Mouse (Mus musculus): ENCODE data around the gene Kdm4b. TPM values are rescaled to one million over a fixed set of nuclear protein-coding genes. Genes with fewer than 3 reads are reported as not detected.

The Kdm4b gene
- polyA plus RNA-seq, 1 experiment: 31.1 TPM

DNA sequence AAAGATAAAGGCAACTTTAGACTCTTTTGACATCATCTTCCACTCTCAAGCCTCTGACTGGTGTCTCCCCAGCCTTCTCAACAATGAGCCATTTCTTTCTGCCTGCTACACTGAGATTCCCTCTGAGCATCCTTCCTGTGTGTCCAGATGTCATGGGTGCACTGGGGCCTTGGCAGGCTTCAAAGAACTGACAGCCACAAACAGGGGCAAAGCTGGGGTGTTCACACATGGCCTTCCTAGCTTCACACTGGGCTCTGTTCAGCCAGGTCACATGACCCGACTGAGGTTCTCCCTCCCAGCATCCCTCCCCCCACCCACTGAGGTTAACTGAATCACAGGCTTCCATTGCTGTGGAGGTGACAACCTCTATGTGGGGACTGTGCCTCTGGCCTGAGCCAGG, 29.7 kb upstream of the Kdm4b start:
- Histone ChIP-seq H3K9me3 (no peaks in the 10 kb centered on the region), H3K27me3 (replicated peaks) (peaks cover 2% of the 10 kb centered on the region), H3K4me3 (replicated peaks) (no peak overlapping the region), H3K36me3 (replicated peaks; ENCODE audit: low read length) (no peaks in the 10 kb centered on the region), H3K4me1 (peaks cover 36% of the 10 kb centered on the region)
- TF ChIP-seq FLI1 (IDR thresholded peaks at IDR 0.05; ENCODE audit: low read length) (no peak), GATA1 (IDR thresholded peaks at IDR 0.05; ENCODE audit: borderline replicate concordance, low read length) (no peak)

DNA sequence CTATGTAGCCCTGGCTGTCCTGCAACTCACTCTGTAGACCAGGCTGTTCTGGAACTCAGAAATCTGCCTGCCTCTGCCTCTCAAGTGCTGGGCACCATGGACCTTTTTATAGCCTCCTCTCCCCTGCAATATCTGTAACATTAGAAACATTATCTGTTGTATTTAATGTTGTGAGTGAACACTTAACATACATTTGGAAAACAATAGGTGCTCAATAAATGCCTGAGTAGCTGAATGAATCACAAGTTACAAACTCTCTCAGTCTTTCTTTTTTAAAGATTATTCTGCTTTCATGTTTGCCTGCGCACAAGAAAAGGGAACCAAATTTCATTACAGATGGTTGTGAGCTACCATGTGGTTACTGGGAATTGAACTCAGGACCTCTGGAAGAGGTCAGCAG, 27.6 kb upstream of the Kdm4b start:
- H3K9me3 ChIP-seq: no peaks in the 10 kb centered on the region
- no peak overlapping the region for H3K4me3 ChIP-seq (replicated peaks)
- peaks cover 2% of the 10 kb centered on the region for H3K27me3 ChIP-seq (replicated peaks)
- TF ChIP-seq FLI1 (IDR thresholded peaks at IDR 0.05; ENCODE audit: low read length) (no peak), GATA1 (IDR thresholded peaks at IDR 0.05; ENCODE audit: borderline replicate concordance, low read length) (no peak)
- H3K4me1 ChIP-seq: peaks cover 26% of the 10 kb centered on the region
- H3K36me3 ChIP-seq (replicated peaks; ENCODE audit: low read length): no peaks in the 10 kb centered on the region

DNA sequence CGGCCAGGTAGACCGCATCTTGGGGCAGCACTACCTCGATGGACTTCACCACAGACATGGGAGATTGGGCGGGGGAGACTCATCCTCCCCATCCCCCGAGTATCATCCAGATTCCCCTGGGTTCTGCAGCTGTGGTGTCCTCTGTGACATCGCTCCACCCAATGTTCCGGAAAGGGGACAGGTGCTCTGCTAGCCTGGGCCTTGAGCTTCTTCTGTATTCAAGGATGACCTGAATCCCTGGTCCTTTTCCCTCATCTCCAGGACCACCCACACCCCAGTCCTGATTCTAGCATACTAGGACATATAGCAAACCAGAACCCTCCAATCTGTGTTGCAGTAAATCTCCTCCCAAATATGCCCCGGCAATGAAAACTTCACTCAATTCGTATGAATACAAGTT, 25.7 kb upstream of the Kdm4b start, which contains the start of gene Arrdc5:
Gene Arrdc5, minus strand, starts transcription at position 101 of the 400 bp plus-strand sequence.
- Histone ChIP-seq H3K9me3 (no peaks in the 10 kb centered on the region), H3K4me3 (replicated peaks) (no peak within 1 kb of the TSS), H3K36me3 (replicated peaks; ENCODE audit: low read length) (no peaks in the 10 kb centered on the region), H3K4me1 (peaks cover 35% of the 10 kb centered on the region), H3K27me3 (replicated peaks) (peaks cover 2% of the 10 kb centered on the region)
- TF ChIP-seq GATA1 (IDR thresholded peaks at IDR 0.05; ENCODE audit: borderline replicate concordance, low read length): no peak
- TF ChIP-seq FLI1 (IDR thresholded peaks at IDR 0.05; ENCODE audit: low read length): no peak

DNA sequence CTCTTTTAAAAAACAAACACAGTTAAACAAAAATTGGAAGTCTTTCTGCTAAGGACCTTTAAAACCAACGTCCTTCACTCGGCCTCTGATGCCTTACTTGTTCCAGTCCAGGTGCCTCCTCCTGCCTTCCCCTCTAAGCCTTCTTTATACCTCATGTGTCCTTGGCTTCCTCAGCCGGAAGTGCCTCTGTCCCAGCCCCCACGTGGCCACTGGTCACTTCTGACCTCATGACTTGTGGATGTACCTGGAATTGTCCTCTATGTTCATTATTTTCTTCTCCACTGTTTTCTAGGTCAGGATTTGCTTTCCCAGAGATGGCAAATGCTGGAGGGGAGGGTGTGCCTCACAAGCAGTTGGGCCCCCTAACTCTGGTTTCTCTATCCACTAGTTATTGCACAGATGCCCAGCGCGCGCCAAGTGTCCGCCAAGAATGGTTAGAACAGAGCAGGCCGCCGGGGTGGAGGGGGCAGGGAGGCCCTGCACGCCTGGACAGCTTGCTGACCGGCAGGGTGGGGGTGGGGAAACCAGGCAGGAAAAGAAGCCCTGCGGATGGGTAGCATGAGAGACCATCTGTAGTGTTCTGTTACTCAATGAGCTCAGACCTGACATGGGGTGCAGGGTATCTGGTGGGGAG, 23.4 kb upstream of the Kdm4b start:
- peaks cover 48% of the 10 kb centered on the region for H3K4me1 ChIP-seq
- peaks cover 20% of the 10 kb centered on the region for H3K36me3 ChIP-seq (replicated peaks; ENCODE audit: low read length)
- peaks cover 2% of the 10 kb centered on the region for H3K27me3 ChIP-seq (replicated peaks)
- H3K9me3 ChIP-seq: no peaks in the 10 kb centered on the region
- peak overlapping the region; percentile 59 for H3K4me3 ChIP-seq (replicated peaks)
- TF ChIP-seq FLI1 (IDR thresholded peaks at IDR 0.05; ENCODE audit: low read length): no peak
- TF ChIP-seq GATA1 (IDR thresholded peaks at IDR 0.05; ENCODE audit: borderline replicate concordance, low read length): no peak

DNA sequence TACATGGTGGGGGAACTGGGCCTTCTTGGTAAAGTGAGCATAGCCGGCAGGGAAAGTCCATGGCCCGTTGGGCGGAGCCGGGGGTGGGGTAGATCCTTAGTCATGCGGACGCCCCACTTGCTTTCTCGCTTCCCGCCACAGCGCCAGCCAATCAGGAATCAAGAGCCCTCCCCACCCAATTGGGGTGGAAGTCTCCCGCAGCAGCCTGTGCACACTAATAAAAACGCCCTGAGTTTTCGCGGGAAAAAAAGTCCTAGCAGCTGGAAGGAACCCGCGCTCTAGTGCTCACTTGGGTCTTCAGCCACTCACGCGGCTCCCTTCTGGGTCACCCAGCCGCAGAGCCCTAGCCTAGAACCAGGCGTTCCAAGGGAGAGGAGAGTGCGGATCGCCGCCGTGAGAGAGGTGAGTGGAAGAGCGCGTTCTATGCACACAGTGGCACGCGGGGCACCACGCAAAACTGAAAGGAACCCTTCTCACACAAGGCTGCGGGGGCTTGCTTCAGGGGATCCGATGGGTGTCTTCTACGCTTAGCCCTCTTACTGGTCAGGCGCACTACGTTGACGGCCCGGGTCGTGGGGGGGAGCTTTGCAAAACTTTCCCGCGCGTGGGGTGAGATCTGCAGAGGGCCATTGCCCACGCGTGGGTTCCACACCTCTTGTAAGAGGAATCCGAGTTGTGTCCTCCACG, 22.6 kb upstream of the Kdm4b start, which contains the start of gene Uhrf1:
Gene Uhrf1, plus strand, starts transcription at position 162 of the 687 bp plus-strand sequence.
- H3K4me1 ChIP-seq: peaks cover 57% of the 10 kb centered on the region
- H3K4me3 ChIP-seq (replicated peaks): peak within 1 kb of the TSS; percentile 95
- TF ChIP-seq FLI1 (IDR thresholded peaks at IDR 0.05; ENCODE audit: low read length): no peak; the same call in 1 of the 2 replicates
- TF ChIP-seq GATA1 (IDR thresholded peaks at IDR 0.05; ENCODE audit: borderline replicate concordance, low read length): no peak
- H3K36me3 ChIP-seq (replicated peaks; ENCODE audit: low read length): peaks cover 28% of the 10 kb centered on the region
- no peaks in the 10 kb centered on the region for H3K9me3 ChIP-seq
- H3K27me3 ChIP-seq (replicated peaks): peaks cover 2% of the 10 kb centered on the region

DNA sequence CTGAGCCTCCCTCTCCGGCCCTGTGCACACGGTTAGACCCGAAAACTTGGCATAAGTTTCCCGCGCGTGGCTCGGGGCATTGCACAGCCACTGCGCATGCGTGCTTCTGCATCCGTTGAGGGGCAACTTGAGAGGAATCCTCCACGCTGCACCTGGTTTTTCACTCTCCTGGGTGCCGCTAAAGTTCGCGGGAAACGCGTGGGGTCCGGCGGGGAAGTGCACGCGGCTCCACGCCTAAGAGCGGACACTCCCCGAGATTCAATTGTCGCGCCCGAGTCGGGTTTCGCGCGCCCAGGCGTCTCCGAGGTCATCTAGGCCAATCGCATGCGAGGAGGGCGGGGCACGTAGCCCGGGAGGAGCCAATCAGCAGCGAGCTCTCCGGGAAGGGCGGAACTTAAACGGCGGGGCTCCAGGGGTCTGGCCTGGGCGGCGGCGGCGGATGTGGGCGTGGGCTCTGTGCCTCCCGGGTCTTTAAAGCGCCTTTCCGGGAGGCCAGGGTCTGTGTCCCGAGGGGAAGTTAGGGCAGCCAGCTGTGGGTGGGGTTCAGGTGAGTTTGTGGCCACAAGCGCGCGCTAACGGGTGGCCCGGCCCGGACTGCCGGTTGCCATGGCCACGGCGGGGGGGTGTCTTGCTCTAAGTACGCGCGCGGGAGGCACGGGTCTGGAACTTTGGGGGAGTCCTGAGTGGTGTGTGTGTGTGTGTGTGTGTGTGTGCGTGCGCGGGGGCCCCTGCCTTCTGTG, 21.8 kb upstream of the Kdm4b start:
- H3K4me1 ChIP-seq: peaks cover 61% of the 10 kb centered on the region
- peak; percentile 82; the same call in 1 of the 2 replicates for TF ChIP-seq FLI1 (IDR thresholded peaks at IDR 0.05; ENCODE audit: low read length)
- TF ChIP-seq GATA1 (IDR thresholded peaks at IDR 0.05; ENCODE audit: borderline replicate concordance, low read length): no peak
- H3K36me3 ChIP-seq (replicated peaks; ENCODE audit: low read length): peaks cover 35% of the 10 kb centered on the region

DNA sequence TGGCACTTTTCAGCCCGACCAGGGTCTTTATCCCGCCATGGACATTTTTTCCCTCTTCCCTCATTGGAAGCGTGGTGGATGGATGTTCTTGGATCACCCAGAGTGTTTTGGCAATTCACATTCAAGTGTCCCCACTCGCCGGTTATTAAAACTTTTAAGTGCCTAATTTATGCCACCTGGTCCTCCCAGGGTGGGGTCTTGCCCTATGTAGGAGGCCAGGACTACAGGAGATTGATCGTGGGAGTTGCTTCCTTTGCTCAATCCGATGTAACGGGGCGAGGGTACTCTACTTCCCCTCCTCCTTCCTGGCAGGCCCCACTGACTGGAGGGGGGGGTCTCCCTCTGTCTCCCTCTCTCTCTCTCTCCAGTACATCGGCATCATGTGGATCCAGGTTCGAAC, 21.1 kb upstream of the Kdm4b start:
- H3K36me3 ChIP-seq (replicated peaks; ENCODE audit: low read length): peaks cover 42% of the 10 kb centered on the region
- TF ChIP-seq GATA1 (IDR thresholded peaks at IDR 0.05; ENCODE audit: borderline replicate concordance, low read length): no peak
- no peak for TF ChIP-seq FLI1 (IDR thresholded peaks at IDR 0.05; ENCODE audit: low read length)
- H3K4me1 ChIP-seq: peaks cover 64% of the 10 kb centered on the region

More for the DNA sequence above, 21.8 kb upstream of the Kdm4b start:
- H3K4me3 ChIP-seq (replicated peaks): peak overlapping the region; percentile 95
- H3K9me3 ChIP-seq: no peaks in the 10 kb centered on the region
- peaks cover 2% of the 10 kb centered on the region for H3K27me3 ChIP-seq (replicated peaks)

DNA sequence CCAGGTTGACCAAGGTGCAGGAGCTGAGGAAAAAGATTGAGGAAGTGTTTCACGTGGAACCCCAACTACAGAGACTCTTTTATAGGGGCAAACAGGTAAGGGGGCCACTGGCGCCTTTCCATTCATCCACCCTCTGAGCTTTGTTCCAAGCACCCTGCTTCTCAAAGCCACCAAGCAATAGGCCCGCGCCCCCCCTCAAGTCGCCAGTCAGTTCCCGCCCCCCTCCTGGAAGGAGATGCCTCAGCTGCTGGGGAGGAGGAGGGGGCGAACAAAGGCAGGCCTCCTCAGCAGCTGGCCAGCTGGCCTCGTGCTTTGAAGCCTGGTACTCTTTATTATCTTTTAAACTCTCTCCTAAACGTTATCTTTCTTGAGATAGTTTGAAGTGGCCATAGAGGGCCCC, 20.7 kb upstream of the Kdm4b start:
- Histone ChIP-seq H3K4me1 (peaks cover 64% of the 10 kb centered on the region), H3K9me3 (no peaks in the 10 kb centered on the region), H3K4me3 (replicated peaks) (peak overlapping the region; percentile 95), H3K27me3 (replicated peaks) (peaks cover under 1% of the 10 kb centered on the region), H3K36me3 (replicated peaks; ENCODE audit: low read length) (peaks cover 46% of the 10 kb centered on the region)
- TF ChIP-seq FLI1 (IDR thresholded peaks at IDR 0.05; ENCODE audit: low read length) (no peak), GATA1 (IDR thresholded peaks at IDR 0.05; ENCODE audit: borderline replicate concordance, low read length) (no peak)

More for the DNA sequence above, 21.1 kb upstream of the Kdm4b start:
- H3K9me3 ChIP-seq: no peaks in the 10 kb centered on the region
- peak overlapping the region; percentile 95 for H3K4me3 ChIP-seq (replicated peaks)
- peaks cover 2% of the 10 kb centered on the region for H3K27me3 ChIP-seq (replicated peaks)

DNA sequence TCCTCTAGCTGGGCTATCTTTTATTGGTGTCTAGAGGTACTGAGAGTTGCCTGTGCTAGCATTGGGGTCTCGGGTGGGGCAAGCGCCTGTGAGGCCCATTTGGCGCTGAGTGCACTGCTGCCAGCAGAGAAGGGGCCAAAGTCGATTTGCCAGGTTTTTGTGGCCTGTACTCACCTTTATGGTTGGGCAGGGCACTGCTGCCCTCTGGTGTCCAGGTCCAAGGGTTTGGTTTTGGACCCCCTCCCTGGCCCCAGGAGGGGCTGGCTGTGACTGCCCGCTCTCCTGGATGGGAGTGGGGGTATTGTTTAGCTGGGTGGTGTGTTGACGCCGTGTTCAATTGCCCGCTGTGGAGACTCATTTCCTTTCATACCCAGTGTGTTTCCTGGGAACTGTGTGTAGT, 20.0 kb upstream of the Kdm4b start:
- H3K36me3 ChIP-seq (replicated peaks; ENCODE audit: low read length): peaks cover 53% of the 10 kb centered on the region
- no peak overlapping the region for H3K4me3 ChIP-seq (replicated peaks)
- peaks cover 68% of the 10 kb centered on the region for H3K4me1 ChIP-seq
- TF ChIP-seq FLI1 (IDR thresholded peaks at IDR 0.05; ENCODE audit: low read length) (no peak), GATA1 (IDR thresholded peaks at IDR 0.05; ENCODE audit: borderline replicate concordance, low read length) (no peak)
- H3K9me3 ChIP-seq: no peaks in the 10 kb centered on the region
- no peaks in the 10 kb centered on the region for H3K27me3 ChIP-seq (replicated peaks)
